Mouse (Mus musculus) heart, adult 2 months (tissue): ENCODE measurements around the gene Sppl2b. TPM values are rescaled to one million over a fixed set of nuclear protein-coding genes. Genes with fewer than 3 reads are reported as not detected.

ENCODE experiments used
- DNase-seq, 2 experiments: peaks; one replicate each; pipeline ENCODE4 v3.0.0; 2021
- H3K27ac ChIP-seq: fragments of 200-600 bp; 2 replicates; pipeline ENCODE4 v1.8.1; 2022
- H3K27me3 ChIP-seq: fragments of 200-500 bp; 2 replicates; pipeline ENCODE4 v1.6.1; 2012; ENCODE audit warnings: mild to moderate bottlenecking, low read length, inconsistent platforms, mixed read lengths; ENCODE audit not compliant: control insufficient read depth, insufficient read depth
- H3K36me3 ChIP-seq: fragments of 200-500 bp; 2 replicates; pipeline ENCODE4 v1.6.1; 2012; ENCODE audit warnings: low read length, inconsistent platforms; ENCODE audit not compliant: control insufficient read depth, insufficient read depth
- H3K4me1 ChIP-seq: fragments of 200-500 bp; 2 replicates; pipeline ENCODE4 v1.6.1; 2011; ENCODE audit warnings: low read length; ENCODE audit not compliant: control insufficient read depth, insufficient read depth
- H3K4me3 ChIP-seq: fragments of 200-600 bp; 2 replicates; pipeline ENCODE4 v1.8.1; 2022
- H3K79me2 ChIP-seq: fragments of 200-500 bp; replicated peaks from 2 replicates; pipeline ENCODE4 v1.6.1; 2012; ENCODE audit warnings: mild to moderate bottlenecking, inconsistent platforms, low read length, moderate library complexity, mixed read lengths; ENCODE audit not compliant: control insufficient read depth, insufficient read depth
- H3K9ac ChIP-seq: fragments of 200-500 bp; 2 replicates; pipeline ENCODE4 v1.6.1; 2012; ENCODE audit warnings: low read depth, mild to moderate bottlenecking, control low read depth, inconsistent platforms, low read length, mixed read lengths
- CTCF ChIP-seq: fragments of 200-600 bp; IDR thresholded peaks from 2 replicates; pipeline ENCODE4 v1.8.1; 2022; ENCODE audit warnings: antibody characterized with exemption, mild to moderate bottlenecking, moderate library complexity
- EP300 ChIP-seq: fragments of 200-500 bp; IDR thresholded peaks from 2 replicates; pipeline ENCODE4 v1.6.1; 2011; ENCODE audit warnings: low read depth, low read length, control low read depth; ENCODE audit not compliant: insufficient read depth
- POLR2A ChIP-seq: fragments of 200-500 bp; IDR thresholded peaks from 2 replicates; pipeline ENCODE4 v1.6.1; 2011; ENCODE audit warnings: mild to moderate bottlenecking, low read depth, low read length, control low read depth; ENCODE audit not compliant: insufficient read depth
- WGBS: fragments of 180-500 bp; shearing (Covaris S2); methylation state at CpG from one replicate; pipeline ENCODE4 v1.1.7; 2018; 5-methylcytosine and 5-hydroxymethylcytosine counted together
- intact Hi-C: fragments of 180-260 bp; cut with DNase I; formaldehyde crosslinking; loops from one replicate; pipeline ENCODE4 v1.15.1; 2025
- polyA plus RNA-seq: library from polyadenylated mRNA; depleted of rRNA; stranded (reverse); fragments of >200 nt; gene quantifications from 2 replicates; pipeline ENCODE4 v1.2.3, GENCODE M21; 2012
- total RNA-seq, 2 experiments: library from RNA; stranded (reverse); gene quantifications; 2 replicates each; pipeline ENCODE4 v1.2.3; 2021

Sppl2b gene
- total and polyA plus RNA-seq, 3 experiments, result 15.4 to 51.4 (median 16.8) TPM

DNA sequence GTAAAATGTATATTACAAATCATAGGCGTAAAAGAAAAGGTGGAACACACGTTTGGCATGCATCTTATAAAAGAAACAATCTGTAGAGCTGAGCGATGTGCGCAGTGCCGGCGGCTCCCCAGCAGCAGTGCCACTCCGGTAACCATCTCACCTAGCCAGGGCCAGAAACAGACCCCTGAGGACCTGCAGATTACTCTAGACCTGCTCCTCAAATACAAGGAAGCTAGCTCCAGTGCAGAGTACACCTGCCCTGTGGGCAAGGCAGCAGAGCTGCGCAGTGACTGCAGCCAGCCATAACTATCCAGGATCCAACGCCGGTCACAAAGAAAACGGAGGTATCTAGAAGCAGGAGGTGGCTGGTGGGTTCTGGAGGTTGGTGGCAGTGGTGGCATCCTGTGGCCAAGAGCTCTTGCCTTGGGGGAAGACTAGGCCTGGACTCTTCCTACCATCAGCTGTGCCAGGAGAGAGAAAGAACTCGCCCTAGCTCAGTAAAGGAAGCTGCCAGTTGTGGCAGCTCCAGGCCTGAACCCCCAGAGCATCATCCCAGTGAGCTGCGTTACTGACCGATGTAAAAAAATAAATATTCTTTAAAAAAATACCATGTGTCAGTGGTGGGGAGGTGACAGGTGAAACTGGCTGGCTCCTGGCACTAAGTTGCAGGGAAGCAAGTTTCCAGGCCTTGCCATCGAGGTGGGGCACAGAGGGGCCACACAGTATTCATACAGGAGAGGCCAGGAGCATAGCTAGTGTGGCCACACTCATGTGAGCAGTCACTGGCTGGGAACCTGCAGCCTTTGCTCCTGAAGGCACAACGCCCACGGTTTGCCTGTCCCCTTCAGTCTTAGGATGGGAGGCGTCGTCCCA, 46.6 kb downstream of the Sppl2b start:
- intact Hi-C loops, result loop anchor here (10.0 kb wide), 1 partner anchor 593 kb away; the partner anchor contains the start of gene Ncln

DNA sequence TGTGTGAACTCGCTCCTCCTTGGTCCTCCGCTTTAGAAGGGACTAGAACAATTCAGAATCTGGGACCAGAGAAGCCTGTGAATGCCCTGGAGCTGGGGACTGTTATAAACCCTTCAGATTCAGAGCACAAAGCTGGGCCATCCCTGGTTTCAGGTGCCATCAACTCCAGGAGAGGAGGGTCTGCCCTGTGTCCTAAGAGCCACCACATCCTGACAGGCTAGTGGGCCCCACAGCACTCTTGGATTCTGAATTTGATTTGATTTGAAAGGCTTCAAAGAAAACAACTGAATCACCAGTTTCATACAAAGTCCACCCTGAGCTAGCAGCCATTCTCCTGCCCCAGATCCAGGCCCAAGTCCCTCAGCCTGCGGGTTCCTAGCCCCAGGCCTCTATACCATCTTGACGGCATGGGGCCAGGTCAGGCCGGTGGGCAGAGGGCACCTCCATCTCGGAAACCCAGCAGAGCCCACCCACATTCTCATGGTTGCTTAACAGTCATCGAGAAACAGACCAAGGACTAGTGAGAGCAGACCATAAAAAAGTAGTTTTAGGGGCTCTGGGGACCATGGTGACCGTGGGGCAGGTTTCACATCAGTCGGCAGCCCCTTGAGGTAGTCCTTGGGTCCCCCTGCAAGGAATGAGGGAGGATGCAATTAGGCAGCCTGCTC, 47.3 kb downstream of the Sppl2b start:
- Histone ChIP-seq H3K4me3 (no peak overlapping the region), H3K9ac (no peak overlapping the region), H3K79me2 (no peaks in the 10 kb centered on the region), H3K27ac (no peak overlapping the region), H3K4me1 (peaks cover 9% of the 10 kb centered on the region), H3K27me3 (no peaks in the 10 kb centered on the region), H3K36me3 (no peaks in the 10 kb centered on the region)
- 92% methylated on average over 9 of the region's 9 CpGs for WGBS
- intact Hi-C loops, result loop anchor here (10.0 kb wide), 1 partner anchor 592 kb away; the partner anchor contains the start of gene Ncln
- DNase-seq, result no peak
- TF ChIP-seq POLR2A (no peak), EP300 (no peak), CTCF (no peak)

More for the DNA sequence above, 46.6 kb downstream of the Sppl2b start:
- Histone ChIP-seq H3K4me1 (peaks cover 9% of the 10 kb centered on the region), H3K36me3 (no peaks in the 10 kb centered on the region), H3K79me2 (no peaks in the 10 kb centered on the region), H3K27me3 (no peaks in the 10 kb centered on the region), H3K9ac (no peak overlapping the region), H3K27ac (peak overlapping the region; percentile 55), H3K4me3 (peak overlapping the region; percentile 46)
- no peak for TF ChIP-seq EP300
- TF ChIP-seq CTCF, result no peak
- no peak for TF ChIP-seq POLR2A
- DNase-seq, result no peak
- 91% methylated on average over 19 of the region's 19 CpGs for WGBS

- no peaks in the 10 kb centered on the region for H3K79me2 ChIP-seq
- TF ChIP-seq POLR2A, result no peak
- TF ChIP-seq CTCF, result no peak
- no peak for TF ChIP-seq EP300
- intact Hi-C loops, result loop anchor here (10.0 kb wide), 1 partner anchor 592 kb away; the partner anchor contains the start of gene Ncln
Measured at GRCm38 (mm10) chr10:80903282-80903681, 48.2 kb downstream of the Sppl2b start.

DNA sequence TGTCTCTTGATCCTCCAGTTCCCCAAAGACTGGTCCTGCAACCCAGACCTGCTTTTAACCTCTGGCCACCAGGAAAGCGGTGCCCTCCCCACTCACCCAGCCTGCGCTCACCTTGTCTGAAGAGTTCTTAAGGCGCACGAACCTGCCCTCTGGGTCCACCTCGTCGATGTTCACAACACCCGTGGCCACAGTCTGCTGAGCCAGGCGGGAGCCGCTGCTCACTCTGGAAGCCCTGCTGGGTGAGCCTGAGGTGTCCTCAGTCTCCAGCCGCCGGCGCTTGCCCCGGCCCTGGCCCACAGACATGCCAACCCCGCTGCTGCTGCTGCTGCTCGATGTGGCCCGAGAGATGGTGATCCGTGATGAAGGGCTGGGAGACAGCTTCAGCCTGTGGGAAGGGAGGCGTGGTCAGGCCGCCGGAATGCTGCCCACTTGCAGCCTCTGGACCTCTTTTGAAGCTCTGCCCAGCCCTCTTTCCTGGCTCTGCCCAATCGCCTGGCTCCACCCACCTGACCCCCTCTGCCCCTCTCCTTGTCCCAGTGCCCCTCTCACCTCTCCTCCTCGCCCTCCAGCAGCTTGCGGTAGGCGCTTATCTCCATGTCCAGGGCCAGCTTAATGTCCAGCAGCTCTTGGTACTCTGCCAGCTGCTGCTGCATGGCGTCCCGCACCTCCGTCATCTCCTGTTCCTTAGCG, 49.1 kb downstream of the Sppl2b start:
- TF ChIP-seq POLR2A (no peak), EP300 (no peak), CTCF (no peak)
- WGBS, result 75% methylated on average over 28 of the region's 28 CpGs
- H3K27me3 ChIP-seq, result no peaks in the 10 kb centered on the region
- H3K79me2 ChIP-seq, result no peaks in the 10 kb centered on the region
- no peak overlapping the region for H3K9ac ChIP-seq
- no peaks in the 10 kb centered on the region for H3K36me3 ChIP-seq
- intact Hi-C loops, result loop anchor here (10.0 kb wide), 1 partner anchor 591 kb away; the partner anchor contains the start of gene Ncln
- no peak overlapping the region for H3K27ac ChIP-seq
- no peak for DNase-seq
- peaks cover 9% of the 10 kb centered on the region for H3K4me1 ChIP-seq
- H3K4me3 ChIP-seq, result no peak overlapping the region

More at GRCm38 (mm10) chr10:80903282-80903681, 48.2 kb downstream of the Sppl2b start:
- no peak for DNase-seq
- Histone ChIP-seq H3K9ac (no peak overlapping the region), H3K4me3 (no peak overlapping the region), H3K27ac (no peak overlapping the region), H3K27me3 (no peaks in the 10 kb centered on the region), H3K4me1 (peaks cover 9% of the 10 kb centered on the region), H3K36me3 (no peaks in the 10 kb centered on the region)
- 91% methylated on average over 10 of the region's 10 CpGs for WGBS

- Histone ChIP-seq H3K27ac (no peak overlapping the region), H3K79me2 (no peaks in the 10 kb centered on the region), H3K27me3 (no peaks in the 10 kb centered on the region), H3K9ac (no peak overlapping the region), H3K36me3 (no peaks in the 10 kb centered on the region), H3K4me1 (peaks cover 6% of the 10 kb centered on the region), H3K4me3 (no peak overlapping the region)
- TF ChIP-seq CTCF, result no peak
- TF ChIP-seq POLR2A, result no peak
- no peak for DNase-seq
- intact Hi-C loops, result loop anchor here (10.0 kb wide), 1 partner anchor 590 kb away; the partner anchor contains the start of gene Ncln
- WGBS, result 92% methylated on average over 11 of the region's 11 CpGs
Measured at GRCm38 (mm10) chr10:80904709-80905108, 49.6 kb downstream of the Sppl2b start.
